ENCODE assay signal across 8 mouse cellular contexts in the genomic region with DNA sequence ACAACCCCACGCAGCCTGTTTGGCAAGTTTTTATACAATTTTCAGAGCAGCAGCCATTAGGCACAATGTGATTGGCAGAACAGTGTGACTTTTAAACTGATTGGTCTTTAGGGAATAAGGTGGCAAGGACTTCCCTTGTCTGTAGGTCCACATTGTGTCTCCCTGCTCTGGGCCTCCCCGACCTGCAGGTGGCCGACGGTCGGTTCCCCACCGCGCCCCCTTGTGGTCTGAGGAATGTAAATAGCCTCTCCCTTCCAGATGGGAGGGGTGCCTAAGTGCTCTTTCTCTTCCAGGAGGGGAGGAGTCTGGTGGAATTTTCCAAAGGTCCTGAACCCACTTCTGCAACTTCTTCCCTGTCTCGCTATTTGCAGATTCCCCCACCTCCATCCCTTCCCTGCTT. TPM values are rescaled to one million over a fixed set of nuclear protein-coding genes. Genes with fewer than 3 reads are reported as not detected.
DNase-seq lines count a peak whose midpoint lies in the region; ATAC-seq and TF ChIP-seq lines count a peak whose summit lies in the region.
"Not testable (repeated sequence)": the region's sequence is repeated elsewhere in the genome, so short reads cannot be mapped to it uniquely, and the experiment has no call there.

No protein-coding gene starts in this region.

- not testable (repeated sequence) for H3K4me3 ChIP-seq in intestine, postnatal 0 days (ENCODE audit: low read depth, low read length); midbrain, embryonic 10.5 days

- H3K4me2 ChIP-seq in intestine, postnatal 0 days (replicated peaks; ENCODE audit: low read depth), result not testable (repeated sequence)

- TF ChIP-seq CTCF in intestine, postnatal 0 days (IDR thresholded peaks at IDR 0.05; ENCODE audit: low read depth), result peak; percentile 88

- not testable (repeated sequence) for H3K36me3 ChIP-seq in intestine, postnatal 0 days (ENCODE audit: control insufficient read depth, insufficient read depth); midbrain, embryonic 10.5 days

- peak; percentile 93 for DNase-seq in ZHBTc4 (ENCODE audit: low read depth, low spot score)
- peak; percentile 51 to 68 for DNase-seq in cerebellum, postnatal 36 days
- peak; percentile 84 for DNase-seq in gastrocnemius, postnatal 14 days
- peak; percentile 51 to 60 for DNase-seq in left cerebral cortex, postnatal 36 days (ENCODE audit: low spot score in 2 of 2)
- peak; percentile 69 for DNase-seq in midbrain, embryonic 10.5 days (ENCODE audit: low spot score)
- peak; percentile 53 to 77 for DNase-seq in spleen, adult 18-20 months
- peak; percentile 57 to 78 for DNase-seq in urinary bladder, postnatal 36 days (ENCODE audit: low spot score in 2 of 2)

- intact Hi-C loops in gastrocnemius, postnatal 14 days (cut with DNase I; ENCODE audit: low total_unique reads), result loop anchor here (5.0 kb wide), 1 partner anchor 405 kb away; no protein-coding TSS in a partner anchor
- intact Hi-C loops in left cerebral cortex, postnatal 36 days (cut with DNase I), result not testable (repeated sequence)

- H3K9ac ChIP-seq in intestine, postnatal 0 days (ENCODE audit: low read depth, low read length), result not testable (repeated sequence)

- H3K27ac ChIP-seq in intestine, postnatal 0 days (ENCODE audit: low read depth, low read length); midbrain, embryonic 10.5 days (replicated peaks): not testable (repeated sequence)

- ATAC-seq in intestine, postnatal 0 days, result peak; percentile 55

- not testable (repeated sequence) for H3K9me3 ChIP-seq in intestine, postnatal 0 days (ENCODE audit: control insufficient read depth)
- peaks cover 15% of the 10 kb centered on the region for H3K9me3 ChIP-seq in midbrain, embryonic 10.5 days (replicated peaks)

- 8% methylated on average over 8 of the region's 8 CpGs for WGBS in intestine, postnatal 0 days
- 20% methylated on average over 8 of the region's 8 CpGs for WGBS in midbrain, embryonic 10.5 days

- H3K27me3 ChIP-seq in intestine, postnatal 0 days (replicated peaks; ENCODE audit: control insufficient read depth, insufficient read depth, low read length), result not testable (repeated sequence)
- H3K27me3 ChIP-seq in midbrain, embryonic 10.5 days (ENCODE audit: low read depth, poor library complexity, severe bottlenecking), result peaks cover 57% of the 10 kb centered on the region

- not testable (repeated sequence) for H3K4me1 ChIP-seq in intestine, postnatal 0 days (replicated peaks; ENCODE audit: control insufficient read depth, insufficient read depth, low read length)
- peaks cover 34% of the 10 kb centered on the region for H3K4me1 ChIP-seq in midbrain, embryonic 10.5 days

RNA-seq across cellular contexts. Expression of gene Prr5, which starts 52.5 kb away (rescaled TPM):
- 1 to 10 TPM; 7.3 to 8.5 TPM for total RNA-seq in gastrocnemius, postnatal 14 days (2021)
- 68.5 and 83.0 TPM in 2 replicates for polyA plus RNA-seq in intestine, postnatal 0 days (2015; fragmentation: Nextera tagmentation; extraction: Ambion mirVana)
- total RNA-seq in left cerebral cortex, postnatal 36 days (2021), result 10 to 100 TPM; 11.8 to 12.0 TPM
- polyA plus RNA-seq in midbrain, embryonic 10.5 days (2016; fragmentation: Nextera tagmentation; extraction: Ambion mirVana), result 14.7 and 17.1 TPM in 2 replicates

RNA-seq across cellular contexts. Expression of gene Rtl6, which starts 59.3 kb away (rescaled TPM):
- total RNA-seq in gastrocnemius, postnatal 14 days (2021), result 1 to 10 TPM; 3.7 to 4.9 TPM
- 3.0 and 3.7 TPM in 2 replicates for polyA plus RNA-seq in intestine, postnatal 0 days (2015; fragmentation: Nextera tagmentation; extraction: Ambion mirVana)
- total RNA-seq in left cerebral cortex, postnatal 36 days (2021), result 10 to 100 TPM; 54.4 to 60.6 TPM
- polyA plus RNA-seq in midbrain, embryonic 10.5 days (2016; fragmentation: Nextera tagmentation; extraction: Ambion mirVana), result 27.4 and 37.4 TPM in 2 replicates

Comparison
In these comparisons a context has a peak if more than half of its experiments do, and no peak if none do; other contexts are left out.
1. RNA of gene Rtl6, which starts 59.3 kb away (total RNA-seq): 54.4 to 60.6 TPM in left cerebral cortex, postnatal 36 days; 3.7 to 4.9 TPM in gastrocnemius, postnatal 14 days; every median in the first group is over 4 times any median in the second.
2. Peak in every context shown above with its lines, with median percentiles within 50 percentile points of each other: DNase-seq.